Mouse (Mus musculus) heart, embryonic 14.5 days (tissue): ENCODE measurements at regions not wholly inside any gene's neighbourhood (a gene's known extent, or its start where the extent isn't known, plus 50 kb on each side); places are given as distances from the start of the nearest gene placed in this dataset.

Experiments used
- ATAC-seq: fragments of 200-750 bp; cut with Nextera tagmentation; 2 replicates; pipeline ENCODE4 v1.8.0; 2017; ENCODE audit warnings: low read depth, moderate TSS enrichment; ENCODE audit not compliant: insufficient number of reproducible peaks, insufficient read depth, low FRiP score
- H3K27ac ChIP-seq, 2 experiments: fragments of 200-500 bp in 1 of 2; fragments of 300-500 bp in 1 of 2; sonication (generic) in 1 of 2; replicated peaks in 1 of 2; 2 replicates each; pipeline ENCODE4 v1.5.1; 2012 to 2014; ENCODE audit warnings: low read depth in 2 of 2, low read length in 2 of 2, control low read depth in 1 of 2, mild to moderate bottlenecking in 1 of 2, mixed read lengths in 1 of 2; ENCODE audit not compliant: control insufficient read depth in 1 of 2, insufficient read depth in 1 of 2
- H3K27me3 ChIP-seq: fragments of 300-500 bp; sonication (generic); 2 replicates; pipeline ENCODE4 v1.6.1; 2014; ENCODE audit warnings: mild to moderate bottlenecking, low read length, control low read depth; ENCODE audit not compliant: control insufficient read depth, insufficient read depth
- H3K36me3 ChIP-seq: fragments of 300-500 bp; sonication (generic); 2 replicates; pipeline ENCODE4 v1.6.1; 2014; ENCODE audit warnings: mild to moderate bottlenecking, control low read depth, low read length, mixed read lengths; ENCODE audit not compliant: control insufficient read depth, insufficient read depth
- H3K4me1 ChIP-seq, 2 experiments: fragments of 200-500 bp in 1 of 2; fragments of 300-500 bp in 1 of 2; sonication (generic) in 1 of 2; 2 replicates each; pipeline ENCODE4 v1.6.1; 2012 to 2014; ENCODE audit warnings: low read length in 2 of 2, control low read depth in 1 of 2, mixed read lengths in 1 of 2; ENCODE audit not compliant: control insufficient read depth in 2 of 2, insufficient read depth in 2 of 2
- H3K4me2 ChIP-seq: fragments of 300-500 bp; sonication (generic); 2 replicates; pipeline ENCODE4 v1.6.1; 2014; ENCODE audit warnings: mild to moderate bottlenecking, low read length
- H3K4me3 ChIP-seq, 2 experiments: fragments of 200-500 bp in 1 of 2; fragments of 300-500 bp in 1 of 2; sonication (generic) in 1 of 2; 2 replicates each; pipeline ENCODE4 v1.5.1; 2012 to 2014; ENCODE audit warnings: low read length in 2 of 2, mild to moderate bottlenecking in 2 of 2, control low read depth in 1 of 2, low read depth in 1 of 2, moderate library complexity in 1 of 2; ENCODE audit not compliant: control insufficient read depth in 1 of 2, insufficient read depth in 1 of 2
- H3K9ac ChIP-seq: fragments of 300-500 bp; sonication (generic); 2 replicates; pipeline ENCODE4 v1.6.1; 2014; ENCODE audit warnings: mild to moderate bottlenecking, low read length
- H3K9me3 ChIP-seq: fragments of 300-500 bp; sonication (generic); 2 replicates; pipeline ENCODE4 v1.6.1; 2016; ENCODE audit warnings: low read length, control low read depth; ENCODE audit not compliant: control insufficient read depth
- WGBS: fragments of 180-500 bp; shearing (Covaris S2); extraction: QIAGEN DNeasy Blood & Tissue Kit; methylation state at CpG from one replicate; pipeline ENCODE4 v1.1.7; 2014; 5-methylcytosine and 5-hydroxymethylcytosine counted together

DNA sequence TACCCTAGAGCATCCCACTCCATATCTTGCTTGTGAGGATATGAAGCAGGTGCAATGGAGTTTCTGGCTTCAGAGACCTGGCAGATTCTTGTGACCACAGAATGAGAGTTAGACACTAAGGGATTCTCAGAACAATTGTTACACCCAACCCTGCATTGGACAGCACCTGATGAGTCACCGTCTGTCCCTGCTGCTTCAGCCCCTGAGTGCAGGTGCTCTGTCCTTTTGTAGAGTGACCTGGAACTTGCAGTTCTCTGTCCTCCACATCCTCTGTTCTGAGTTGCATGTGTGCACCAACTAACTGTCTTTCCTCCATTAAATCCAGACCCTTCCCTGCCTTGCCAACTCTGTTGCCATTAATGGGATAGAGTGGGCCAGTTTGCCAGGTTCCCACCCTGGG, 66.6 kb upstream of the Slc35f3 start:
- 87% methylated on average over 1 of the region's 1 CpGs for WGBS
- H3K9ac ChIP-seq, result no peak overlapping the region
- H3K4me3 ChIP-seq, result no peak overlapping the region
- ATAC-seq, result no peak
- H3K9me3 ChIP-seq, result no peaks in the 10 kb centered on the region
- no peak overlapping the region for H3K4me2 ChIP-seq
- 0 out of 2 replicates have a peak, but pooled peaks cover 2% of the 10 kb centered on the region for H3K27me3 ChIP-seq
- H3K27ac ChIP-seq, result no peak overlapping the region
- H3K4me1 ChIP-seq, result no peaks in the 10 kb centered on the region
- H3K36me3 ChIP-seq, result no peaks in the 10 kb centered on the region

DNA sequence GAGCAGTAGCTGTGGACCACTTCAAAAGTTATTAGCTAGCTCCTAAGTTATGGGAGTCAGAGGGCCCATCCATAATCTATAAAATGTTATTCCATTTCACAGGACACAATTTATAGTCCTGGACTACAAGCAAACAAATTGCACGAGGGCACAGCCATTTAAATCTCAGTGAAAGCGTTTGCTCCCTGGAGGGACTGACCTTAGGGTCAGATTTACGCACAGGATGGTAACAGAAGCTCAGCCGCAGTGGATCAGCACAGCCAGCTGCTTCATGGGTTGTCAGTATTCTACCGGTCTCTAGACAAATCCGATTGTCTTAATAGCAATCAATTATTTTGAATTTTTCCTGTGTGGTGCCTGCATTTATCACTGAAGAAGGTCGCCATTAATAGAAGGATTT, 65.8 kb upstream of the Slc35f3 start:
- H3K27ac ChIP-seq, result no peak overlapping the region
- no peak for ATAC-seq
- WGBS, result 69% methylated on average over 7 of the region's 7 CpGs

DNA sequence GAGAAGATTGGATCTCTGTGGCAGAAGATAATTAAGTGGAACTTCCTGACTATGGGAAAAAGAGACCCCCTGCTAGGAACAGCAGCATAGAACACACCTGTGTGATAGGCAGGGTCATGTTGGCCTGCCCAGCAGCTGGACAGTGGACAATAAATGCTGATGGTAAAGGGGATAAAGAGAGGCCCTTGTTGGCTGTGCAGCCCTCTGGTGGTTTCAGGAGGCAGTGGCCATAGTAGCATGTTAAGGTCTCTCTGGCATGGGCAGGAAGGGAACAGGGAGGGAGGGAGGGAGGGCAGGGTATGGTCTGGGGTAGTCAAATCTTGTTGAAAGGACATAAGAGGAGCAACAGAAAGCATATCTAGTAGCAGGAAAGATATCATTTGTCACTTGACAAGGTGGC, 58.7 kb upstream of the Slc35f3 start:
- no peak overlapping the region for H3K4me3 ChIP-seq

More for the DNA sequence above, 65.8 kb upstream of the Slc35f3 start:
- no peak overlapping the region for H3K4me2 ChIP-seq
- 0 out of 2 replicates have a peak, but pooled peaks cover 2% of the 10 kb centered on the region for H3K27me3 ChIP-seq
- no peak overlapping the region for H3K4me3 ChIP-seq
- H3K9me3 ChIP-seq, result no peaks in the 10 kb centered on the region
- H3K9ac ChIP-seq, result no peak overlapping the region
- no peaks in the 10 kb centered on the region for H3K4me1 ChIP-seq
- H3K36me3 ChIP-seq, result no peaks in the 10 kb centered on the region

DNA sequence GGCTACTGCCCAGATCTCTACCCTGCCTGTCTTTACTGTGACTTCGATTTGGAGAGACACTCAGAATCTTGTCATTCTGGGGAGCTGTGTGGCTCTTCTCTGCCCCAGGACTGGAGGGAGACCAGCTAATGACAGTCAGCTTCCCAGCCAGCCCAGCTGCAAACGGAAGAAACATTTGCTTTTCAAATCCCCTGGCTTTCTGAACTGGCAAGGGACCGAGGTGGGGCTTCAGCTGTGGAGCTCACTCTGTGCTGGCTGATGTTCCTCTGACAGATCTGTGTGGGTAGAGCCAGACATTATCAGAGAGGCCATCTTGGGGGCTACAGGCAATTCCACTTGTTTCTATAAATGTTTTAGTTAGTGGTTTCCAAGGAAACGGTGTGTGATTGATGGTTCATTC, 54.0 kb upstream of the Slc35f3 start:
- no peak overlapping the region for H3K4me2 ChIP-seq
- ATAC-seq, result no peak
- no peak overlapping the region for H3K27ac ChIP-seq
- no peaks in the 10 kb centered on the region; the same call in 1 of the 2 replicates for H3K27me3 ChIP-seq
- H3K4me3 ChIP-seq, result no peak overlapping the region
- H3K36me3 ChIP-seq, result no peaks in the 10 kb centered on the region
- H3K9ac ChIP-seq, result no peak overlapping the region
- no peaks in the 10 kb centered on the region for H3K9me3 ChIP-seq
- no peaks in the 10 kb centered on the region for H3K4me1 ChIP-seq
- WGBS, result 45% methylated on average over 4 of the region's 4 CpGs

More for the DNA sequence above, 58.7 kb upstream of the Slc35f3 start:
- no peaks in the 10 kb centered on the region for H3K36me3 ChIP-seq
- no peak overlapping the region for H3K4me2 ChIP-seq
- H3K27ac ChIP-seq, result no peak overlapping the region
- 0 out of 2 replicates have a peak, but pooled peaks cover 2% of the 10 kb centered on the region for H3K27me3 ChIP-seq
- no peak for ATAC-seq
- no peak overlapping the region for H3K9ac ChIP-seq
- no peaks in the 10 kb centered on the region for H3K9me3 ChIP-seq
- no peaks in the 10 kb centered on the region for H3K4me1 ChIP-seq
